Mouse (Mus musculus) T-cell, adult 2 months (primary cell): ENCODE results near the gene Creb3l2.

Source experiments
- DNase-seq: peaks from one replicate; pipeline ENCODE4 v3.0.0; 2022; ENCODE audit warnings: low spot score

Gene Creb3l2

DNA sequence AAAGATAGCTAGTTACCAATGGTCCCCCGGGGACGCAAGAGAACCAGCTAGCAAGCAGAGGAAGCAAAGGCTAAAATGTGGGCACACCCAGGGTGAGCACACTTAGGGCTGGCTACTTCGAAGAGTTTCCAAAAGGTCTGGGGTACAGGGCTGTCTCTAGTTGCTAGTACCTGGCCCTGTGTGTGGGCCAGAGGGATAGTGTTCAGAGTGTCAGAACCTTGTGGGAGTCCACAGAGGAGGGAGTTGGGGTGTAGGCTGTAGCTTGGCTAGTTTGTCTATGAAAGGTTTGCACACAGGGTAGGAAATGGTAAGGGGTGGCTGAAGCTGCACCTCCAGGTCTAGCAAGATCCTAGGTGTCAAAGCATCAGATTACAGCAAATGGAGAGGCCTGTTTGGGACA lies 116.9 kb downstream of the Creb3l2 start:
- no peak for DNase-seq

- no peak for DNase-seq
These were observed 119.3 kb downstream of the Creb3l2 start for GRCm38 (mm10) chr6:37322641-37323040.

GRCm38 (mm10) chr6:37322088-37322487 lies 119.9 kb downstream of the Creb3l2 start:
- no peak for DNase-seq

DNA sequence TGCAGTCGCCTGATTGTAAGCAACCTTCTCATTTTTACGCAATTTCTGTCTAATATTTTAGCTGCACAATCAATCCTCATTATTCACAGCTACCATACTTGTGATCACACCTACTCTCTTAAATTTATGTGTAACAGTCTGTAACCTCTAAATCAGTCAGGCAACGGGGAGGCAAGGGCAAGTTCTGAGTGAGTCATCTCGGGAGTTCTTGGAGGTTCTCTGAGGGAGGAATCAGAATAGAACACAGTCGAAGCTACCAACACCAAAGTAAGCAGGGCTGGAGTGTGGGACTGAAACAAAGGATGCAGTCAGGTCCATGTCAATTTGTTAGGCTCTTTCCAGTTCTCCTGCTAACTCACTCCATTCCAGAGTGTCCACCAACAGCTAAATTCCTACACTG lies 124.0 kb downstream of the Creb3l2 start:
- DNase-seq = no peak

DNA sequence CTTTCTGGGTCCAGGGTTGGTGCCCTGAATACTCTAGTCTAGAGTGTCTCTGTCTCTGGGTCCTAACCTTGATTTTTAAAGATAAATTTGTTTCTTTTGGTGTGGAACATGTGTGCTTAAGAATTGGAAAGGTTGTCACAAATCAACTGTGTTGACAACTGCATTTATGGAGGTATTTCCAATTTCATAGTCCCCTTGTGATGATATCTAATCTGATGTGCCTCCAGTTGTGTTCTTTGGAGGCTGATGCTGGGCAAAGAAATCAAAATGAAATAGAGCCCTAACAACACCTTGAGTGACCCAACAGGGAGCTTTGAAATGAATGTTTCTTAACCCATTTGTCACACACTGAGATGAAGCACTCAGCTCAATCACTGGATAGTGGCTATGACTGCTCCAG lies 126.5 kb downstream of the Creb3l2 start:
- DNase-seq = no peak

GRCm38 (mm10) chr6:37310601-37311000 lies 131.3 kb downstream of the Creb3l2 start:
- DNase-seq = no peak

GRCm38 (mm10) chr6:37306616-37307015 lies 135.3 kb downstream of the Creb3l2 start:
- DNase-seq = no peak

DNA sequence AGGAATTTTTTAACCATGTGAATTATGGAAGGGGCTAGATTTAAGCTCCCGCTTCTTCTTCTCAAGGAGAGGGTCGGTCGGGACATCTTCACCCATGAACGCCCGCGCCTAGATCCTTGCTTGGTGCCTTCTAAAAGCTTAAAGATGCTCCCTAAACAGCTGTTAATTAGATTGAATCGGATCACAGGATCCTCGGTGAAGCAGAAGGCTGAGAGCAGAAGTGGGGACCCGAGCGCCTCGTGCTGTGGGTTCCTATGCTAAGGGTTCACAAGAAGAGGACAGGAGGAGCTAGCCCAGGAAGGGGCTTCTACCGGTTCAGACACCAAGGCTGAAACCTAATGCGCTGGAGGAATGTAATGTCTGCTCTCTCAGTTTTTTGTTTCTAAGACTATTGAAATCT lies 141.5 kb downstream of the Creb3l2 start:
- DNase-seq = no peak

GRCm38 (mm10) chr6:37299562-37300390 lies 142.2 kb downstream of the Creb3l2 start, which contains the start of gene Dgki:
Gene Dgki, minus strand, starts transcription at chr6:37300184.
- DNase-seq = no peak

DNA sequence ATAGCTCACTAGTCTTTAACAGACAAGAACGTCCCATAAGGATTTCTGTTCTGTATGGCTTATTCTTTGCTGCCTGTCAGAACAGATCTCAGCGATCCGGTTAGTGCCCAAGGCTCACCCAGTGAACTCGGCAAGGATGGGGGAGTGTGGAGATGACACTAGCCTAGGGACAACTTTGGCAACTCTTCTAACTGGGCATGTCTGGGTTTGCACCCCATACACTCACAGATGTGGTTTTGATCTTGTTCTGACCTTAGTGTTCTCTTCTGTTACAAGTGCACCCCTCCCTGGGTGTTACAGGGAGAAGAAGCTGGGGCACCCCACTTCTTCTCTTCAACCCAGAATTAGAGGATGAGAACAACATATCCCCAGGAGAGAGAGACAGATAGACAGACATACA lies 143.0 kb downstream of the Creb3l2 start:
- no peak for DNase-seq

DNA sequence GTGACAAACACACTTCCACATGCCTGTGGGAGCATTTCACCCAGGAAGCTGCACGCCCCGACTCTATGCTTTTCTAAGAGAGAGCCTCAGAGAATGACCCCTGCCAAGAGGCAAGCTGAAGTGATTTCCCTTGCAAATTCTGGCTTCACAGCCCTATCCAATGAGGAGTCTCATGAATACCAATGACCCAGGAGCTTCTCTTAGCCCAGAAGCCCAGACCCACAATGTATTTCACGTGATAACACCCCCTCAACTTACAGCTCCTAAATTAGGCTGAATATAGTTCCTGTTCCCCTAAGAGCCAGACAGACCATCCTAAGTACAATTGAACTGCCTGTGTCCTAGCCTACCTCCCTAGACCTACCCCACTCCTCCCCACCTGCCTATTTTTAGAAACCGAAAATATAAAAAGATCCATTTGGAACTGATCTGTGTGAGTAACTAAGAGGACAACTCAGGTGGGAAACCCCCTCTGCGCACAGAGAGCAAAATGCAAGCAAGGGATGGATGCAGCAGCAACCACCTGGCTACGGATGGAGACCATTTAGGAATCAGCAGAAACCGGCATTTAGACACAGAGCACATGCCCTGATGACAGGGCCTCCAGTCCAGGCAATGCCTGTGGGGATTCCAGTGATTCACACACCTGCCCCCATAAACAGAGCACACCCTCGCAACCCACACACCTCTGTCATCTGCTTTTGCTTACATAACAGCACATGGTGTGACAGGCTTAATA lies 144.0 kb downstream of the Creb3l2 start:
- no peak for DNase-seq

- no peak for DNase-seq
These were observed 149.9 kb downstream of the Creb3l2 start for GRCm38 (mm10) chr6:37292068-37292467.

GRCm38 (mm10) chr6:37291171-37291570 lies 150.8 kb downstream of the Creb3l2 start:
- DNase-seq = no peak

DNA sequence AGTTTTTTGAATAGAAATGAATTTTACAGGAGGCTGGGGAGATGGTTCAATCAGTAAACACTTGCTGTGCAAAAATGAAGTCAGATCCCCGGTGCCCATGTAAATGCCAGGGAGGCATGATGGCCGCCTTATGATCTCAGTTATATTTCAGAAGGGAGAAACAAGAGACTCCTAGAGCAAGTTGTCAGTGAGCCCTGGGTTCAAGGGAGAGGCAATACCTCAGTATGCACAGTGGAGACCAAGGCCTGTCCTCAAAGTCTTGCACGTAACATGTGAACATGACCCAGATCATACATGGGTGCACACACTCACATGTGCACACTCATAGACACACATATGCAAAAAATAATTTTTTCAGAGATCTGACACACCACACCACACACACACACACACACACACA lies 151.3 kb downstream of the Creb3l2 start:
- DNase-seq = no peak

- DNase-seq = no peak
These were observed 155.8 kb downstream of the Creb3l2 start for GRCm38 (mm10) chr6:37286134-37286533.

DNA sequence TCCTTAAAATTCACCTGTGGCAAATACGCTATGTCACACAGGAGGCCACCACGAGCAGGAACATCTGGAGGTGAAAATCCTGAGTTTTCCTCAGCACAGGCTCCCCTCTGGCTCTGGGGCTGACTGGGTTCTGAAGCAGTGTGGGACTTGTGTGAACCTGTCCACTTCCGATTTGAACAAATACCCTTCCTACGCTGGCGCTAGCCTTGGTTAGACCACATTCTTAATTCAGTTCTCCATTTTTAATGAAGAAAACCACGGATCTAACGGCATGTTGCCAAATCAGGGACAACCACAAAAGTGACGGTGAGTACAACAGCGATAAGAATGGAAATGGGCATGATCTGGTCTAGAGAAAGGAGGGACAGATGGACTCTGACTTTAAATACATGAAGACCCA lies 157.1 kb downstream of the Creb3l2 start:
- no peak for DNase-seq

DNA sequence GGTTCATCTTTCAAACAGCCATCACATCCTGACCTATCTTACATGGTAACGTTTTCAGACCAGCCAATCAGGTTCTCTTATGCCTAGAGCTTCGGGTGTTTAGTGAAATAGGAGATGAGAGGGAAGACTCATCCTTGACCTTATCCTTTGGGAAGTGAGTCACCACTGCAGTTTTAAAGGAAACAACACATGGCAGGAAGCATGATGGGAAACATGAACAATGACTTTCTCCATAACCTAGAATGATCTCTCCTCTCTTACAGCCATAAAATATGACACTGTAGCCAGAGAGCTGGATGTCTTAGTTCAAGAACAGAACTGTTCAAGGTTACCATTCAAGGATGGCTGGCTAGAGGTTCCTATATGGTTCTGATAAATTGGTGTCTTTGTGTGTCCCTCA lies 158.6 kb downstream of the Creb3l2 start:
- no peak for DNase-seq

GRCm38 (mm10) chr6:37282659-37283058 lies 159.3 kb downstream of the Creb3l2 start:
- no peak for DNase-seq
